Mouse (Mus musculus) stomach, postnatal 0 days (tissue): Measurements from ENCODE around the gene 9130008F23Rik.

Experiments used
- CTCF ChIP-seq: IDR thresholded peaks from 2 replicates; pipeline ENCODE4 v1.5.1; 2016; ENCODE audit warnings: antibody characterized with exemption, low read depth, mild to moderate bottlenecking, moderate library complexity
- EP300 ChIP-seq: optimal IDR thresholded peaks from 2 replicates; pipeline ENCODE3; 2016; ENCODE audit warnings: antibody characterized with exemption

GRCm38 (mm10) chr17:40915499-40915898, 35.1 kb upstream of the 9130008F23Rik start:
- TF ChIP-seq CTCF (no peak), EP300 (no peak)
